Mouse (Mus musculus) adrenal gland, postnatal 10 days (tissue): ENCODE measurements around the gene Sco1. TPM values are rescaled to one million over a fixed set of nuclear protein-coding genes. Genes with fewer than 3 reads are reported as not detected.
A peak's percentile ranks its signal among the peaks of the same experiment; 100 is the strongest.
"Not testable (repeated sequence)": the region's sequence is repeated elsewhere in the genome, so short reads cannot be mapped to it uniquely, and the experiment has no call there.

Experiments used
- DNase-seq: peaks from one replicate; pipeline ENCODE4 v3.0.0; 2021; ENCODE audit warnings: mixed read lengths
- long read RNA-seq, 2 experiments: library from polyadenylated mRNA; stranded (forward); transcript quantifications; one replicate each; pipeline ENCODE4 v2.0.0; 2021
- total RNA-seq, 2 experiments: library from RNA; stranded (reverse); gene quantifications; 2 replicates each; pipeline ENCODE4 v1.2.3; 2021

Gene Sco1
- total RNA-seq = 10 to 100 TPM; 18.1 to 21.3 TPM
- long read RNA-seq, experiment 1, transcript Sco1-201 (6 exons, 2,412 nt) = major isoform, 7 of 13 reads
- long read RNA-seq, experiment 1, partial matches to known transcripts = 1 of 13 reads
- long read RNA-seq, experiment 1, other reads (novel, unspliced or antisense) = 5 of 13 reads
- long read RNA-seq, experiment 2, transcript Sco1-201 (6 exons, 2,412 nt) = major isoform, 9 of 12 reads
- long read RNA-seq, experiment 2, partial matches to known transcripts = 0 of 12 reads
- long read RNA-seq, experiment 2, other reads (novel, unspliced or antisense) = 3 of 12 reads

DNA sequence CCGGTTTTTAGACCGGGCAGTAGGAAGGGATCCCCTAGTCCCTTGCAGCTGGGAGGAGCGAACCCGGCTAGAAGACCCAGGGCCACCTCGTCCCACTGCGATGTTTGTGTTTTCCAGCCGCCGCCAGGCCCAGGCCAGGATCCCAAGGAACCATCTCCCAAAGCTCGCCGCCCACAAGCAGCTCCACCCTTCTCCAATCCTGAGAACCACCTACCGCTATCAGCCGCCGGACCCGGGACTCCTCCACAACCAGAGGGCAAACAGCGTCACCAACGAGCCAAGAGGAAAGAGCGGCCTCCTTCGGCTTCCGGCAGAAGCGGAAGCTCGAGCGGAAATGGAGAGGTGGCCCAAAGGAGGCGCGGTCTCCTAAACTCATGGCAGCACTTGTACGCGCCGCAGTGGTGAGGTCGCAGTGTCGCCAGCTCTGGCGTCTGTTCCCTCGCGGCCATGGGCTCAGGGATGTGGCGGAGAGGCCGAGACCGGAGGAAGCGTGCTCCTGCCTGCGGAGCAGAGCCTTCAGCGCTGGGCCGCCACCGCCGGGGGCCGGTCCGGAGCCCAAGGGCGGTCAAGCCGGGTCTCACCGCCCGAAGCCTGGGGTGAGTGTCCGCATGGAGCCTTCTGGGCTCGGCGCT, at the start of gene Sco1, which contains the start of gene Adprm:
Sco1 (plus strand) TSS at position 350 of the 632 bp plus-strand sequence.
Adprm (minus strand) TSS at position 274 of the 632 bp plus-strand sequence.
- DNase-seq = peak; percentile 93

DNA sequence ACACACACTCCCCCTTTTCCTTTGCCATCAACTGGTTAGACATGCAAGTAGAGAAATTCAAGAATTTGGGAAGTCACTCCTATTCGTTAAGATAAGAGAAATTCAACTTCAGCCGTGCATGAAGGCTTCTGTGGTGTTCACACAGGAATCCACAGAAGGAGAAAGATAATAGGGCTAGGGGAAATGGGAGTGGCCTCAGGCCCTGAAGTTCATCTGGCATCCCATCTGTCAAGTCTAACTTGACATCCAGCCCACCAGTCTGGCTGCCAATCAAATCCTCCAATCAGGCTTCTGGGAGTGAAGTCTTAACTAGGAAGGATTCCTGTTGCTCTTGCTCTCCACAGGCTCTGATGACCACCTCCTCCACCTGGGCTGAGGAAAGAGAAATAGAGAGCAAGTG, 49.6 kb upstream of the Sco1 start:
- no peak for DNase-seq

- DNase-seq = no peak
Measured at GRCm38 (mm10) chr11:67007961-67008360, 44.5 kb upstream of the Sco1 start.

- no peak for DNase-seq
Measured at GRCm38 (mm10) chr11:67008528-67008927, 43.9 kb upstream of the Sco1 start.

DNA sequence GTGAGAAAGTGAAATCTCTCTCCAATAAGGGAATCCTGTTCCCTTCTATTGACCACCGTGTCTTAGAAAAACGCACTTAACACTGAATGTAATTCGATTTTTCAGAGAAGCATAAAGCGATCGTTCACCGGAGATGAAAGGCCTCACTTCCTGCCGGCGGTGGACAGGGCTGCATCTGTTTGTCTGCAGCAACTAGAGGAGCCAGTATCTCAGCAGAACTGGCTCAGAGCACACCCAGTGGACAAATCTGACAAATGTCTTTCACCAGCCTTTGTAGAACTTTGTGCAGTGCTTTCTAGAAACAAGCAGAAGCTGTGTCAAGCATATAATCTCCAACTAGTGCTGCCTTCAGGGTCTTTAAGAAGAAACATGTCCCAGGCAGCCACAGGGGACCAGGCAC, 42.0 kb upstream of the Sco1 start:
- DNase-seq = peak; percentile 42

DNA sequence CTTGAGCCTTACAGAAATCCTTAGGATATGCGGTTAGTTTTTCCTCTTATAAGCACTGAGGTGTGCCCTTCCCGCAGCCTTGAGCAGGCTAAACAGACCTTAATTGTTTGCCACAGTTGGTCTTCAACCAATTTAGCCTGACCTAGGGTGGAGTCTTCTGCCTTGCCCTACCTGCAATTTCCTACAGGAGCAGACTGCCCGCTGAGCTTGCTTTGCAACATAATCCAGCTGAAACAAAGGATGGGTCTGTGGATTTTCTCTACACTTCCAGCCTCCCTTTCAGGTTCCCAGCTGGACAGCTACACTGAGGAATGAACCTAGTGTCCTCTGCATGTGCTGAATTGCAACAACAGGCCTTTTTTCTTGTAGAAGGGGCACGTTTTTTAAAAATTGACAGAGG, 40.8 kb upstream of the Sco1 start:
- no peak for DNase-seq

DNA sequence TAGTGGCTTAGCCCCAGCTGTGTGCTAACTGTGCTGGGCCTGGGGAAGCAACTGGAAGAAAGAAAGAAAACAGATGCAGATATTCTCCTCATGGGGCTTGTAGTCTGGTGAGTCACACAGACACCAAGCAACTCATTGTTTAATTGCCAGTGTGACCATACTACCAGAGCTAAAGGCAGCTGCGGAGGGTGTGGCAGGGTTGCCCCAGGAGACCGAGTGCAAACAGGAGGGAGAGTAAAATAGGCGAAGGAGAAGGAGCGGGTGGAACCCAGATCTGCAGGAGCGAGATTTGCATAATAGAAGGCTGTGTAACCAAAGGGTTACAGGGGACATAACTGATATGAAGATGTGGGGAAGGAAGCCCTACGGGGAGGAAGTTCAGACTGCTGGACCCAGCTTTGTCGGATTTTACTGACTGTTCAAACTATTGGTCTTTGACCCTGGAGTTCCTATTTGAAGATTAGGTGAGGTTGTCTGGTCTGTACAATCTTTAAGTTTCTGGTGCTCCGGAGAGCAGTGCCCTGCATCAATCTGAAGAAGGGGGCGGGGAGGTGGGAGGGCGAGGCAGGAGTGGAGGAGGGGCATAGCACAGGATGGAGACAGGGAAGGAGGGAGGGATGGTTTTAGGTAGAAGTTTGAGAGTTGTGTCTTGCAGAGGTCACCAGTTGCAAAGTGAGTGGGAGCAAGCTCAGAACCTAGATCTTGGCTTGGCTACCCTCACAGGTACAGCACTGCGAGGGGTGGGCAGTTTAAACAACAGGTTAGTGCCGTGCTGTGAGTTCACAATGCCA, 34.5 kb upstream of the Sco1 start:
- DNase-seq = no peak

DNA sequence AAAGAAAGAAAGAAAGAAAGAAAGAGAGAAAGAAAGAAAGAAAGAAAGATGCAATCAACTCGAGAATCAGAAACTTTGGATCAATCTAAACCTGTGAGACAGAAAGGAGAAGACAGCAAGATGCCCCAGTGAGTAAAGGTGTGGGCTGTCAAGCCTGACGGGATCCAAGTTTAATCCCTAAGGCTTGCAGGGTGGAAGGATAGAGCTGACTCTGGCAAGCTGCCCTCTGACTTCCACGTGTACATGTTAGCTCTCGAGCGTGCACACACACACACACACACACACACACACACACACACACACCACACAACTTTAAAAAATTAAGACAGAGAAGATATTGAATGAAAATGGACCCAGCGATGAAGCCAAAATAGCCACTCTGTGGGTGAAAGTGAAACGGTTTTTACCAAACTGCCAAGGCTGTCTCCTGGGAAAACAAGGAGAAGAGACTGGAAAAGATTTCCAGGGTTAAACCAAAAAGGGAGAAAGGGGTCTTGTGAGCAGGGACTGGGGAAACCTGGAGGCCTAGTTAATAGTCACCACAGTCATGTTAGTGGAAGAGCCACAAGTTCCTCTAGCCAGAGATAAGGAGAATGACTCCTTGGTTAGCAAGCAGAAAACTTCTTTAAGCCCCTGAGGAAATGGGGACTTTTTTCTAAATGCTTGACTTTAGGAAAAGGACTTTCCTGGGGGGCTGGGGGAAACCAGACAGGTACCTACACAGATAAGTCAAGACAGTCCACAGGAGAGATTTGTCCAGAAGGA, 32.6 kb upstream of the Sco1 start:
- DNase-seq = no peak

DNA sequence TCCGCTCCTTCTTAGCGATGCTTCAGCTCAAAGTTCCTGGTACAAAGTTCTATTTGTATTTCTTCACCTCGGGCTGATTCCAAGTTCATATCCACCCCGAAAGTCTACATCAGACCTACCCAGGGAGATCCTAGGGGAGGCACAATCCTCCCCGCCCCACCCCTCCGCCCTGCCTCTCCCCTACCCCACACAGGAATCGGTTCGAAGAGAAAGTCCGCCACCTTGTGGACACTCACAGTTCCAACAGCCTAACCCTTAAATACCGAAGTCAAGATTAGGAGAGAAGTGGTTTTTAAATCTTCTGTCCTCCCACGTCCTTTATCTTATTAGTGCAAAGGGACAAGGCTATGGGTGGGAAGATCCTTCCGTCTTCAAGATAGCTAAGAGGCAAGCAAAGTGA, 31.5 kb upstream of the Sco1 start:
- DNase-seq = peak; percentile 76

- no peak for DNase-seq
Measured at GRCm38 (mm10) chr11:67022354-67023115, 29.9 kb upstream of the Sco1 start.

- not testable (repeated sequence) for DNase-seq
Measured at GRCm38 (mm10) chr11:67023191-67023590, 29.3 kb upstream of the Sco1 start.

- no peak for DNase-seq
Measured at GRCm38 (mm10) chr11:67023802-67024340, 28.6 kb upstream of the Sco1 start.

DNA sequence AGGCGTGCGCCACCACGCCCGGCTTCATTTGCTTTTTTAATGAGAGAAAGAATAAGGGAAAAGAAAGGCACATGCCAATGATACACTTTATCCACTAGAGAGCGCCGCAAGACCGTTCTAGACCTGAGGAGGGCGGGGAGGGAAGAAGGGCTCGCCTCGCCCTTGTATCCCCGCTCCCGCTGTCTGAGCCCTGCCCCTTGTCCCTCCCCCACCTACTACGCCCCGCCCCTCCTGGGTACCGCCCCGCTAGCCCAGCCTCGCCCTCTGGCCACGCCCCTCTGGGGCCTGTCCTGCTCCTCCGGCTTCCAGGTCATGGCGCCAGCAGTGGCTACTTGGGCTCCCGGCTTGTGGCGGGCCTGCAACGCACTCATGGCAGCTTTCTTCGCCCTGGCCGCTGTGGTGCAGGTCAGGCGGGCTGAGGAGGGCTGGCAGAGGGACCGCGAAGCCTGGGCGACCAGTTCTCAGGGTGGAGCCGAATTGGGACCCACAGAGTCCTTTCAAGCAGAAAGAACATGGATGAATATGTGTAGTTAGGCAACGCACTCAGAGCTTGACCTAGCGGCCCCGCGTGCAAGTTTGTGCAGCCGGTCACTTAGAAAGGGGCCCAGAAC, 27.5 kb upstream of the Sco1 start, which contains the start of gene Tmem220:
Tmem220 (plus strand) TSS at position 288 of the 611 bp plus-strand sequence.
- peak; percentile 98 for DNase-seq

GRCm38 (mm10) chr11:67030904-67031602, 21.4 kb upstream of the Sco1 start:
- no peak for DNase-seq

DNA sequence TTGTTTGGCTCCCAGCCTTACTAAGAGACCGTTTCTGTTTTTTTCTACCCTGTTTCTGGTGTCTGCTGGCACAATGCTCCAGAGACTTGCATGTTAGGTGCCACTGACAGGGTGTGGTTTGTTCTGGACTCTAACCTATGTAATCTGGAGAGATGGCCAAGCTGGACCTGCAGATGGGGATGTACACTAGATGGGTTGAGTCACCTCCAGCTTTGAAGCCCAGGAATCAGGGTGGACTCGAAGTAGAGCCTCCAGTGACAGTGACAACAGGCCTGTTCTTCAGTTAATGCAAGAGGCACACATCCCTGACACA, 20.9 kb upstream of the Sco1 start:
- no peak for DNase-seq

- DNase-seq = no peak
Measured at GRCm38 (mm10) chr11:67034775-67035485, 17.5 kb upstream of the Sco1 start.

GRCm38 (mm10) chr11:67036229-67036628, 16.2 kb upstream of the Sco1 start:
- DNase-seq = no peak

- no peak for DNase-seq
Measured at GRCm38 (mm10) chr11:67036892-67037291, 15.6 kb upstream of the Sco1 start.

- DNase-seq = no peak
Measured at GRCm38 (mm10) chr11:67039799-67040198, 12.7 kb upstream of the Sco1 start.

GRCm38 (mm10) chr11:67040483-67040882, 12.0 kb upstream of the Sco1 start:
- no peak for DNase-seq
